Comparison of ENCODE assay signal across 8 mouse cellular contexts in the genomic region with DNA sequence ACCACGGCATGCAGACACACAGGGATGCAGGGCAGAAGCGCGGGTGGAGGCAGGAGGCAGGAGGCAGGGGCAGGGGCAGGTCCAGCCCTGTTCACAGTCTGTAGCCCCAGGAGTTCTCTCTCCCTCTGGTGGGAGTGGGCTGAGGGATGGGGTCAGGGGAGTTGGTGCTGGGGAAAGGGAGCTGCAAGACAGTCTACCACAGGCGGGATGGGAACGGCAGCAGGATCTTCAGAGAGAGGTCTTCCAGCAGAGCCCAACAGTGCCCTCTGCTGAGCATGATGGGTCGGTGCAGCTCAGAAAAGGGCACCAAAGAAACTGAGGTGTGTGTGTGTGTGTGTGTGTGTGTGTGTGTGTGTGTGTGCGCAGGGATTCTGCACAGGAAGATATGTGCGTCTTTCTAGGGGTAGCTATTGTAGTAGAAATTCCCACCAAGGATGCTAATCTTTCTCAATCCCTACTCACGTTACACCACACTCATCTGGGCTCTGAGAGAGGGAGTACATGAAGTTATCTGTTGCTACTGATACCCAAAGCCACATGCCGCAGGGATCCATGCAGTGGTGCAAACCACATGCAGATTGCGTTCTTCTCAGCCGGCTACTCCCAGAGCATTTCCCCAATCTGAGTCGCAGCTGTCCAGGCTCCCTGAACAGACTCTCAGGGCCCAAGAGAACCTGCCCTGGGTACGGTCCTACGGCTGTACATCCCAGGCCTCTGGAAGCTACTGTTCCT.
DNase-seq lines count a peak whose midpoint lies in the region; ATAC-seq and TF ChIP-seq lines count a peak whose summit lies in the region.

No protein-coding gene starts in this region.

- no peak overlapping the region for H3K4me3 ChIP-seq in heart, embryonic 11.5 days (ENCODE audit: low read depth, low read length)
- no peak overlapping the region for H3K4me3 ChIP-seq in cerebellum, adult 2 months (replicated peaks; ENCODE audit: insufficient read depth, low read depth, low read length)
- no peak overlapping the region for H3K4me3 ChIP-seq in hindbrain, postnatal 0 days (ENCODE audit: low read length)
- H3K4me3 ChIP-seq in left cerebral cortex, adult 2 months: no peak overlapping the region
- no peak overlapping the region for H3K4me3 ChIP-seq in midbrain, embryonic 10.5 days

- DNase-seq in heart, adult 18-20 months: peak; percentile 77 to 88
- DNase-seq in cerebellum, adult 2 months: peak; percentile 77 to 81
- DNase-seq in frontal cortex, postnatal 10 days (ENCODE audit: low spot score in 2 of 2): peak; percentile 70 to 73
- DNase-seq in hindbrain, postnatal 0 days (ENCODE audit: low spot score): peak; percentile 88
- DNase-seq in left cerebral cortex, adult 2 months (ENCODE audit: extremely low spot score in 1 of 2, low spot score in 2 of 2): peak; percentile 70 to 83
- peak; percentile 70 for DNase-seq in midbrain, embryonic 10.5 days (ENCODE audit: low spot score)
- DNase-seq in skeletal muscle tissue, adult 2 months (ENCODE audit: low read depth, low spot score): peak; percentile 60

- H3K27ac ChIP-seq in heart, embryonic 11.5 days (ENCODE audit: low read depth, low read length): no peak overlapping the region
- H3K27ac ChIP-seq in cerebellum, adult 2 months (ENCODE audit: insufficient read depth, low read length): no peak overlapping the region
- no peak overlapping the region for H3K27ac ChIP-seq in hindbrain, postnatal 0 days
- peak overlapping the region; percentile 34; the same call in 1 of the 2 replicates for H3K27ac ChIP-seq in left cerebral cortex, adult 2 months
- no peak overlapping the region; the same call in 1 of the 2 replicates for H3K27ac ChIP-seq in midbrain, embryonic 10.5 days (replicated peaks)

- 0 out of 2 replicates have a peak, but pooled peaks cover 3% of the 10 kb centered on the region for H3K27me3 ChIP-seq in heart, embryonic 11.5 days (ENCODE audit: control insufficient read depth, insufficient read depth, low read length)
- no peaks in the 10 kb centered on the region for H3K27me3 ChIP-seq in cerebellum, adult 2 months (ENCODE audit: control insufficient read depth, insufficient read depth, low read length)
- H3K27me3 ChIP-seq in hindbrain, postnatal 0 days (ENCODE audit: insufficient read depth, low read length): no peaks in the 10 kb centered on the region
- peaks cover 17% of the 10 kb centered on the region for H3K27me3 ChIP-seq in midbrain, embryonic 10.5 days (ENCODE audit: low read depth, poor library complexity, severe bottlenecking)

- no peak for TF ChIP-seq POLR2A in cerebellum, adult 2 months (IDR thresholded peaks at IDR 0.05; ENCODE audit: borderline replicate concordance, insufficient read depth, low read length)

- peak; percentile 94 for TF ChIP-seq CTCF in cerebellum, adult 2 months (IDR thresholded peaks at IDR 0.05; ENCODE audit: borderline replicate concordance, insufficient read depth, low read depth, low read length)
- peak; percentile 96 for TF ChIP-seq CTCF in hindbrain, postnatal 0 days (IDR thresholded peaks at IDR 0.05; ENCODE audit: low read depth)
- TF ChIP-seq CTCF in left cerebral cortex, adult 2 months (IDR thresholded peaks at IDR 0.05): peak; percentile 62

- H3K9me3 ChIP-seq in heart, embryonic 11.5 days (replicated peaks; ENCODE audit: control insufficient read depth, low read length): no peaks in the 10 kb centered on the region
- no peaks in the 10 kb centered on the region for H3K9me3 ChIP-seq in hindbrain, postnatal 0 days (ENCODE audit: low read length)
- H3K9me3 ChIP-seq in midbrain, embryonic 10.5 days (replicated peaks): no peaks in the 10 kb centered on the region

- ATAC-seq in heart, embryonic 11.5 days (replicated peaks; ENCODE audit: insufficient number of reproducible peaks, low FRiP score, low TSS enrichment): no peak
- peak; percentile 67 for ATAC-seq in hindbrain, postnatal 0 days

- no peak overlapping the region for H3K4me2 ChIP-seq in heart, embryonic 11.5 days
- no peak overlapping the region for H3K4me2 ChIP-seq in hindbrain, postnatal 0 days (ENCODE audit: low read depth, low read length)

- intact Hi-C loops in left cerebral cortex, adult 2 months (cut with DNase I): loop anchor here (1.0 to 10.0 kb wide), 5 partner anchors 100 to 812 kb away; a partner anchor contains a TSS

- peaks cover 5% of the 10 kb centered on the region; the same call in 1 of the 2 replicates for H3K4me1 ChIP-seq in heart, embryonic 11.5 days (ENCODE audit: control insufficient read depth, insufficient read depth, low read length)
- H3K4me1 ChIP-seq in cerebellum, adult 2 months (ENCODE audit: control insufficient read depth, insufficient read depth, low read length): peaks cover 41% of the 10 kb centered on the region
- peaks cover 6% of the 10 kb centered on the region; the same call in 1 of the 2 replicates for H3K4me1 ChIP-seq in hindbrain, postnatal 0 days (ENCODE audit: insufficient read depth, low read length)
- peaks cover 24% of the 10 kb centered on the region for H3K4me1 ChIP-seq in midbrain, embryonic 10.5 days

- WGBS in heart, embryonic 11.5 days (ENCODE audit: insufficient replicate concordance): 50% methylated on average over 15 of the region's 15 CpGs
- 59% methylated on average over 15 of the region's 15 CpGs for WGBS in cerebellum, adult 2 months
- 60% methylated on average over 15 of the region's 15 CpGs for WGBS in hindbrain, postnatal 0 days
- WGBS in midbrain, embryonic 10.5 days: 59% methylated on average over 15 of the region's 15 CpGs

- H3K36me3 ChIP-seq in heart, embryonic 11.5 days (ENCODE audit: control insufficient read depth, insufficient read depth, low read length): no peaks in the 10 kb centered on the region; the same call in 1 of the 2 replicates
- no peaks in the 10 kb centered on the region for H3K36me3 ChIP-seq in hindbrain, postnatal 0 days (ENCODE audit: insufficient read depth, low read length)
- H3K36me3 ChIP-seq in midbrain, embryonic 10.5 days: no peaks in the 10 kb centered on the region

- H3K9ac ChIP-seq in heart, embryonic 11.5 days (ENCODE audit: low read depth, low read length): no peak overlapping the region
- H3K9ac ChIP-seq in hindbrain, postnatal 0 days (replicated peaks; ENCODE audit: low read length): no peak overlapping the region
